Mouse (Mus musculus) limb, embryonic 12.5 days (tissue): Measurements from ENCODE around the gene Cdh8. TPM values are rescaled to one million over a fixed set of nuclear protein-coding genes. Genes with fewer than 3 reads are reported as not detected.

Experiments used
- ATAC-seq: fragments of 200-750 bp; cut with Nextera tagmentation; 2 replicates; pipeline ENCODE4 v1.8.0; 2017; ENCODE audit warnings: low read depth, moderate TSS enrichment; ENCODE audit not compliant: insufficient number of reproducible peaks, insufficient read depth, low FRiP score, low TSS enrichment
- H3K27ac ChIP-seq: fragments of 300-500 bp; sonication (generic); 2 replicates; pipeline ENCODE4 v1.5.1; 2016; ENCODE audit warnings: mild to moderate bottlenecking, moderate library complexity
- H3K27me3 ChIP-seq: fragments of 300-500 bp; sonication (generic); 2 replicates; pipeline ENCODE4 v1.6.1; 2016; ENCODE audit warnings: mild to moderate bottlenecking, moderate library complexity
- H3K36me3 ChIP-seq: fragments of 300-500 bp; sonication (generic); 2 replicates; pipeline ENCODE4 v1.6.1; 2016; ENCODE audit warnings: mild to moderate bottlenecking, moderate library complexity
- H3K4me1 ChIP-seq: fragments of 300-500 bp; sonication (generic); replicated peaks from 2 replicates; pipeline ENCODE4 v1.6.1; 2016
- H3K4me2 ChIP-seq: fragments of 300-500 bp; sonication (generic); 2 replicates; pipeline ENCODE4 v1.6.1; 2016; ENCODE audit warnings: mild to moderate bottlenecking, moderate library complexity
- H3K4me3 ChIP-seq: fragments of 300-500 bp; sonication (generic); replicated peaks from 2 replicates; pipeline ENCODE4 v1.5.1; 2016; ENCODE audit warnings: mild to moderate bottlenecking
- H3K9ac ChIP-seq: fragments of 300-500 bp; sonication (generic); replicated peaks from 2 replicates; pipeline ENCODE4 v1.6.1; 2016; ENCODE audit warnings: mild to moderate bottlenecking, moderate library complexity
- H3K9me3 ChIP-seq: fragments of 300-500 bp; sonication (generic); 2 replicates; pipeline ENCODE4 v1.6.1; 2016; ENCODE audit warnings: mild to moderate bottlenecking, moderate library complexity
- WGBS: fragments of 180-500 bp; shearing (Covaris S2); methylation state at CpG from one replicate; pipeline ENCODE4 v1.1.7; 2016; 5-methylcytosine and 5-hydroxymethylcytosine counted together
- polyA plus RNA-seq: library from polyadenylated mRNA; unstranded; fragments of >200 nt; fragmentation: Nextera tagmentation; extraction: Ambion mirVana; gene quantifications from 2 replicates; pipeline ENCODE4 v1.2.1, GENCODE M21; 2016

Cdh8 gene
- polyA plus RNA-seq: 3.2 TPM in 2 replicates

- H3K9ac ChIP-seq: peak within 1 kb of the TSS; percentile 47
- peak; percentile 89 for ATAC-seq
- no peaks in the 10 kb centered on the region for H3K36me3 ChIP-seq
- WGBS: under 1% methylated on average over 58 of the region's 58 CpGs
- peaks cover 16% of the 10 kb centered on the region for H3K4me1 ChIP-seq
- peak within 1 kb of the TSS; percentile 49 for H3K4me3 ChIP-seq
- H3K9me3 ChIP-seq: no peaks in the 10 kb centered on the region
- H3K27ac ChIP-seq: no peak within 1 kb of the TSS
- H3K4me2 ChIP-seq: peak within 1 kb of the TSS; percentile 91
- H3K27me3 ChIP-seq: peaks cover 78% of the 10 kb centered on the region
Measured at GRCm38 (mm10) chr8:99415966-99416781, at the start of gene Cdh8. Gene Cdh8 (minus strand): TSS chr8:99416471.

- Histone ChIP-seq H3K4me1 (no peaks in the 10 kb centered on the region), H3K4me3 (no peak overlapping the region), H3K36me3 (no peaks in the 10 kb centered on the region), H3K9ac (no peak overlapping the region), H3K27ac (no peak overlapping the region), H3K9me3 (no peaks in the 10 kb centered on the region), H3K4me2 (no peak overlapping the region), H3K27me3 (no peaks in the 10 kb centered on the region)
- 72% methylated on average over 1 of the region's 1 CpGs for WGBS
- no peak for ATAC-seq
Measured at GRCm38 (mm10) chr8:99446506-99446905, 30.2 kb upstream of the Cdh8 start.

- Histone ChIP-seq H3K27ac (no peak overlapping the region), H3K36me3 (no peaks in the 10 kb centered on the region), H3K4me3 (no peak overlapping the region), H3K9me3 (no peaks in the 10 kb centered on the region), H3K27me3 (no peaks in the 10 kb centered on the region), H3K4me1 (no peaks in the 10 kb centered on the region), H3K9ac (no peak overlapping the region), H3K4me2 (no peak overlapping the region)
- ATAC-seq: no peak
- WGBS: 82% methylated on average over 4 of the region's 4 CpGs
Measured at GRCm38 (mm10) chr8:99425901-99426300, 9.6 kb upstream of the Cdh8 start.

- ATAC-seq: no peak
- Histone ChIP-seq H3K4me1 (0 out of 2 replicates have a peak, but pooled peaks cover 5% of the 10 kb centered on the region), H3K27ac (no peak overlapping the region), H3K4me2 (no peak overlapping the region), H3K4me3 (no peak overlapping the region), H3K9ac (no peak overlapping the region), H3K9me3 (no peaks in the 10 kb centered on the region), H3K27me3 (peaks cover 34% of the 10 kb centered on the region), H3K36me3 (no peaks in the 10 kb centered on the region)
- 30% methylated on average over 7 of the region's 7 CpGs for WGBS
Measured at GRCm38 (mm10) chr8:99421516-99421915, 5.2 kb upstream of the Cdh8 start.

DNA sequence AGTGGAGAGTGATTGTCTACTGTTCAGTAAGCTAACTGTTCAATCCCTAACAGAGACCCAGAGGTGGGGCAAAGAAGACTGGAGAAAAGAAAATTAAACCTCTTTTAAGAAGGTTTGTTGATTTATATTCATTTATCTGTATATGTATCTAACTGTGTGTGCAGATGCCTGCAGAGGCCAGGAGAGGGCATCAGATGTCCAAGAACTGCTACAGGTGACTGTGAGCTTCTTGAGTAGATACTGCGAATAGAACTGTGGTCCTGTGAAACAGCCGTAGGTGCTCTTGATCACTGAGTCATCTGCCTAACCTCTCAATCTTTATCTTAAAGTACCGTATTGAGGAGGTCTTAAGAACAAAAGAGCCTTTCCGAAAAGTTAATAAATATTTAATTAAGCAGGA is 3.5 kb upstream of the Cdh8 start:
- no peaks in the 10 kb centered on the region for H3K36me3 ChIP-seq
- ATAC-seq: no peak
- no peak overlapping the region for H3K4me3 ChIP-seq
- peaks cover 52% of the 10 kb centered on the region for H3K27me3 ChIP-seq
- H3K4me2 ChIP-seq: no peak overlapping the region
- H3K9ac ChIP-seq: no peak overlapping the region
- WGBS: 84% methylated on average over 4 of the region's 4 CpGs
- no peak overlapping the region for H3K27ac ChIP-seq
- H3K4me1 ChIP-seq: peaks cover 16% of the 10 kb centered on the region
- H3K9me3 ChIP-seq: no peaks in the 10 kb centered on the region

- no peak for ATAC-seq
- no peak overlapping the region for H3K27ac ChIP-seq
- no peak overlapping the region for H3K4me2 ChIP-seq
- no peak overlapping the region for H3K9ac ChIP-seq
- no peak overlapping the region for H3K4me3 ChIP-seq
- no peaks in the 10 kb centered on the region for H3K9me3 ChIP-seq
- H3K4me1 ChIP-seq: peaks cover 16% of the 10 kb centered on the region
- H3K36me3 ChIP-seq: no peaks in the 10 kb centered on the region
- peaks cover 70% of the 10 kb centered on the region for H3K27me3 ChIP-seq
- WGBS: 51% methylated on average over 7 of the region's 7 CpGs
Measured at GRCm38 (mm10) chr8:99417456-99417855, 1.2 kb upstream of the Cdh8 start.

DNA sequence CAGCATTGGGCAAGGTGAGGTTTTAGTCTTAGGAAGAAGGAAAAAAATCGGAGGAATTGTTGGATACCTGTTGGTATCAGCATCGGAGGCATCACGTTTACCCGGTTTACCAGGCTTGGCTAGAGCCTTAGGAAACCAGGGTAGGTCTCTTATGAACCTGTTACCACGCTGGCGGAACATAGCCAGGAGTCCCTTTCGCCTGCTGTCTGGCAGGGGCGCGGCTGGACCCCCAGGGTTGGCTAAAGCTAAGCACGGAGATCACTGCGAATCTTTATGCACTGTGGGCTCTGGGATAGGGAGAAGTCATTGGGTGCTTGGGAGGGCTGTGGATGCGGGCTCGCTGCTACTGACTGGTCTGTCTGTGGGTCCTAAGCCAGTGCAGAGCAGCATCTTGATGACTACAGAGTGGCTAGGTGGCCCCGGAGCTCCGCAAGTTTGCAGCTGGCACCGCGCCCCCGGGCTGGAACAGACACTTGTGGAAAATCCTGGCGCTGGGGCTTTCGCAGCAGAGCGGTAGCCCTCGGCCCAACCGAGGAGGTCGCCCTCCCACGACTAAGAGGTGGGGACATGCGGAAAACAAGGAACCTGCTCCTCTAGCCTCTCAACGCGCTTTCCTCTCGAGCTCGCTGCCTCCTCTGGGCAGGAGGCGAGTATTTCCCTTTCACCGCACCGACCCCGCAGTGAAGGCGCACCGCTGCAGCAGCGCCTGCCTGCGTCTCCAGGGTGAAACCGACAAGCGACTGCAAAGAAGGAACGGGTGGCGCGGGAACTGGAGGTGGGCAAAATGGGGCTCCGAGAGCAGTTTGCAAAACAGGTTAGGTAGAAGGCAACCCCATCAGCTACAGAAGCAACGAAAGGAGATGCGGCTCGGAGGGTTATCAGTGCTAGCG is 950 bp downstream of the Cdh8 start:
- peak overlapping the region; percentile 40 for H3K9ac ChIP-seq
- H3K27ac ChIP-seq: no peak overlapping the region
- peak overlapping the region; percentile 91 for H3K4me2 ChIP-seq
- 1% methylated on average over 48 of the region's 48 CpGs for WGBS
- H3K27me3 ChIP-seq: peaks cover 75% of the 10 kb centered on the region
- ATAC-seq: peak; percentile 43; the same call in 1 of the 2 replicates
- peak overlapping the region; percentile 49 for H3K4me3 ChIP-seq
- H3K36me3 ChIP-seq: no peaks in the 10 kb centered on the region
- H3K4me1 ChIP-seq: peaks cover 16% of the 10 kb centered on the region
- H3K9me3 ChIP-seq: no peaks in the 10 kb centered on the region

GRCm38 (mm10) chr8:99414483-99414921 is 1.8 kb downstream of the Cdh8 start:
- Histone ChIP-seq H3K27me3 (peaks cover 69% of the 10 kb centered on the region), H3K9ac (no peak overlapping the region), H3K4me2 (peak overlapping the region; percentile 91), H3K27ac (no peak overlapping the region), H3K9me3 (no peaks in the 10 kb centered on the region), H3K36me3 (no peaks in the 10 kb centered on the region), H3K4me3 (peak overlapping the region; percentile 49), H3K4me1 (peaks cover 16% of the 10 kb centered on the region)
- 9% methylated on average over 9 of the region's 9 CpGs for WGBS
- no peak for ATAC-seq

GRCm38 (mm10) chr8:99413877-99414482 is 2.3 kb downstream of the Cdh8 start:
- Histone ChIP-seq H3K9me3 (no peaks in the 10 kb centered on the region), H3K27me3 (peaks cover 68% of the 10 kb centered on the region), H3K4me2 (peak overlapping the region; percentile 91), H3K27ac (no peak overlapping the region), H3K4me3 (peak overlapping the region; percentile 49), H3K4me1 (peaks cover 16% of the 10 kb centered on the region), H3K9ac (no peak overlapping the region), H3K36me3 (no peaks in the 10 kb centered on the region)
- no peak for ATAC-seq
- 42% methylated on average over 10 of the region's 10 CpGs for WGBS

DNA sequence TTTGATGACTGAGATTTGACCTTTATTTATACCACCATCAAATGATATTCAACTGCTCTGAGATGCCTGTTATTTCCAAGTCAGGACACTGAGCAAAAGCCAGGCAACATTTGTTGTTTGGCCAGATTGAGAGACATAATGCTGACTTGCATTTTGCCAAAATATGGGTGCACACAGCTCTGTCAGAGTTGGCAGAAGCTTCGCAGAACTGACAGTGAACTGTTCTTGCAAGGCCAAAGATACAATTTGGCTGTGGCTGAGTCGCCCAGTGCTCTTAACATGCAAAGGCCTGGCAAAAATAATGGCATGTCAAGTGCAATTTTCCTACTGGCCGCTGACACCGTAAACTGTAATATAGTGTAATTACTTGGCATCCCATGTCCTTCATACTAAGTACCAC is 22.4 kb downstream of the Cdh8 start:
- no peak overlapping the region for H3K4me2 ChIP-seq
- H3K27ac ChIP-seq: no peak overlapping the region
- H3K27me3 ChIP-seq: no peaks in the 10 kb centered on the region
- H3K4me3 ChIP-seq: no peak overlapping the region
- H3K36me3 ChIP-seq: no peaks in the 10 kb centered on the region
- WGBS: 78% methylated on average over 4 of the region's 4 CpGs
- no peak for ATAC-seq
- H3K9ac ChIP-seq: no peak overlapping the region
- H3K4me1 ChIP-seq: no peaks in the 10 kb centered on the region
- no peaks in the 10 kb centered on the region for H3K9me3 ChIP-seq

GRCm38 (mm10) chr8:99370104-99370503 is 46.2 kb downstream of the Cdh8 start:
- 81% methylated on average over 5 of the region's 5 CpGs for WGBS
- no peak for ATAC-seq
- no peak overlapping the region for H3K4me3 ChIP-seq
- no peaks in the 10 kb centered on the region for H3K9me3 ChIP-seq
- no peaks in the 10 kb centered on the region for H3K36me3 ChIP-seq
- no peaks in the 10 kb centered on the region for H3K4me1 ChIP-seq
- no peak overlapping the region for H3K4me2 ChIP-seq
- H3K27ac ChIP-seq: no peak overlapping the region
- H3K9ac ChIP-seq: no peak overlapping the region
- H3K27me3 ChIP-seq: no peaks in the 10 kb centered on the region
